Mouse (Mus musculus) gastrocnemius, postnatal 36 days (tissue): ENCODE measurements around the gene Nck1. TPM values are rescaled to one million over a fixed set of nuclear protein-coding genes. Genes with fewer than 3 reads are reported as not detected.

Source experiments
- DNase-seq, 2 experiments: peaks; one replicate each; pipeline ENCODE4 v3.0.0; 2022
- intact Hi-C: fragments of 180-260 bp; cut with DNase I; formaldehyde crosslinking; loops from one replicate; pipeline ENCODE4 v1.15.1; 2025
- total RNA-seq, 2 experiments: library from RNA; stranded (reverse); gene quantifications; 2 replicates each; pipeline ENCODE4 v1.2.3; 2021

Gene Nck1
- total RNA-seq, 2 experiments from 2014 or later = 26.3 to 27.3 TPM

DNA sequence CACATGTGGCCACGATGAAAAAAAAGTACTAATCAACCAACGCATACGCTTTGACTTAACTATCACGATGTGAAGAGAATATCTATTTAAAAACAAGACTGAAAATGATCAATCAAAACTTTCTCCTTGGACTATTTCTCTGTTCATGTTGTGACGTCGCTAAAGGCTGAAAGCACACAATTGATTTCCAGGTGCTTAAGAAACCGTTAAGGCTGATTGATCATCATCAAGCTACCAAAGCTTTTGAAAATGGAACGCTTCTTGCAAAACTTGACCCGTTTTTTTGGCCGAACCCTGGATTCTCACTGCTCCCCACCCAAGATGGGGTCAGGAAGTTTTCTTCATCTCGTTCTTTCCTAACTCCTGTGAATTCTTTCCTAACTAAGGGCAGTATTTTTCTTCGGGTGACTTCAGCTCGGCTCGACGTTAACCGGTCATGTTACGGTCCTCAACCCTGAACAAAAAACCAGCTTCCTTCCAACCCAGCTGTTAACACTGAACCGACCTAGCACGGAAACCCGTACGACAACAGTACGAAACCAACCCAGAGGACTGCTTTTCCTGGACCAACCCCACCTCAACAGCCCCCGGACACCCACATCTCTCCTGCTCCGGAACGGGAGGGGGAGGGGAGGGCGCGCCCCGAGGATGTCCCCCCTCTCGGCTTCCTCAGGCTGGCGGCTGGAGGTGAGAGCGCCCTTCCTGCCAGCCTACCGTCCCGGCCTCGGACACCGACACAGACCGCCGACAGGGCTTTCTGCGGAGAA lies 803 bp downstream of the Nck1 start:
- DNase-seq = no peak
- intact Hi-C loops = loop anchor here (5.0 kb wide), 1 partner anchor 97 kb away; no protein-coding TSS in a partner anchor

DNA sequence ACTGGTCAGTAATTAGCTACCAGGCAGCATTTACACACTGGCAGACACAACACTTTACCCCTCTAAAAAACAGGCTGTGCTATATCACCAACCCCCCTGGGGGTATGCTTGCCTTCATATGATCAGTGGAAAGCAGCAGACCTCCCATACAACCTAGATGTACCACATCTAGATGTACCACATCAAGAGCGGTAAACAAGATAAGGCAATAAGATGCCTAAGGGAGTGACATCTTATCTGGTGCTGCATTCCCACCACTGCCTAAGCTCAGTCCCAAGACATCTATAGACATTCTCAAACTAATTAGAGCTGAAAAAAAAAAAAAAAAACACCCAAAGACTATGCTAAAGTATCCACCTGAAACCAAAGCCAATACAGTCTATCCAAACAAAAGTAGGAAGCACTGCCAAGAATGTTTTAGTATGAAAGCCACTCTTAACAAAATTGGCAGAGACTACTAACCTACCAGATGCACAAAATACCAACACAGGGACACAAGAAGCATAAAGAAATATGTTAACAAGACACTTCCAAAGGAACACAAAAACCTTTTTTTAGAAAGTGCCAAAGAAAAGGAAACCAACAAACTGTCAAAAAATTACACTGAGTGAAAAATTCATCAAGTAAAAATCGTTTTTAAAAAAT lies 10.2 kb downstream of the Nck1 start:
- DNase-seq = no peak
- intact Hi-C loops = no loop called here

DNA sequence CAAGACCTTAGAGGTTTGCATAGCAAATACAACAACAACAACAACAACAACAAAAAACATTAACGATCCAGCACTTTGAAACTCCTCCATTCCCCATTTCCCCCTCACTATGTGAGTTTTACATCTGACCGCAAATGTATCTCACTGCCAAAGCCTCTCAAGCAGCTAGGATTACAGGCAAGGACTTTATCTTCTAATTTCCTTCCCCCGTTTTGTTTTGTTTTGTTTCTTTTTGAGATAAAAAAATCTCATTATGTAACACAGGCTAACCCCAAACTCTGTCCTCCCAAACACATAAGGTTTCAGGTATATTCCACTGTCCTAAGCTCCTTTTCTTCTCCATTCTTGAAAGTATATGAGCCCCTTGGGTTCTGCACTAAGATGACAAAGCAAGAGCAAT lies 11.2 kb downstream of the Nck1 start:
- no peak for DNase-seq
- intact Hi-C loops = no loop called here

DNA sequence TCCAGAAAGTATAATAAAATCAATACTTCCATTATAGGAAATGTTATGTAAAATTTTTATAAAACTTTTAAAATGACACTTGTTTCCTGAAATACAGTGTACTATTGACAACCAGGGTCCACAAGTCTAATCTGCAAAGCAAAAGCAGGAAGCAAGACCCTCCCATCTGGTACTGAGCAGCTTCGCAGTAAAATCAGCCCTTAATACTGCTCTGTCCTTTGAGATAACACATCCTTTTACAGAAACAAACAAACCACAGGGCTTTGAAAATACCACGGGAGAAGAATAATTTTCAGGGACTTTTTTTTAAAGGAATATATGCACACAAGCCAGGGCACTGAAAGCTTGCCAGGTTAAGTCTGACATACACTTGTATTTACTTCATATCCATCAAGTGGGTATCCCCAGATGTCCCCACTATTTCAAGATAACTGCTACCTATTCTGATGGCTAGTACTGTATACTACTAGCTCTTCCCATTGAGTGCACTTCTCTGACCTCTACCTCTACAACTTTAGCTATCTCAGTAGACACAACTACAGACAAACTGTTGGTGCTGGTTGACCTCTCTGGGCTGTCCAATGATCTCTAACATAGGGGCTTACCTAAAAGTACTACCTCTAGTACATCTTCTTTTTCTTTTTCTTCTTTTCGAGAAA lies 13.0 kb downstream of the Nck1 start:
- intact Hi-C loops = no loop called here
- DNase-seq = no peak

DNA sequence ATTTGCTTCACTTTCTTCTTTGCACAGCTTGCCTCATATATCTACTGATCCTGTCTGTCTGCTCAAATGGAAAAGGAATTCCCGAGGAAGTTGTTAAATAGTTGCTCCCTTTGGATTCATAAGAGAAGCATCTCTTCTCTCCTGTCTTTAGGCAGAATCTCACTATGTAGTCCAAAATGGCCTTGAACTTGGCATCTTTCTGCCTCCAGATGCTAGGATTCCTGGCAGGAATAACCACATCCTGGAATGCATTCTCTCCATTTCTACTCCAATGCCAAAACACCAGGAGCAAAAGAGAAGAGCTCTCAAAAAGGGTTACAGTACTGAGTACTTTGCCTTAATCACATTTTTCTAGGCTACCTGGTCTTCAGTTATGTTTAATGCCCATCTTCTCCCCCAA lies 14.6 kb downstream of the Nck1 start:
- DNase-seq = no peak
- intact Hi-C loops = no loop called here

DNA sequence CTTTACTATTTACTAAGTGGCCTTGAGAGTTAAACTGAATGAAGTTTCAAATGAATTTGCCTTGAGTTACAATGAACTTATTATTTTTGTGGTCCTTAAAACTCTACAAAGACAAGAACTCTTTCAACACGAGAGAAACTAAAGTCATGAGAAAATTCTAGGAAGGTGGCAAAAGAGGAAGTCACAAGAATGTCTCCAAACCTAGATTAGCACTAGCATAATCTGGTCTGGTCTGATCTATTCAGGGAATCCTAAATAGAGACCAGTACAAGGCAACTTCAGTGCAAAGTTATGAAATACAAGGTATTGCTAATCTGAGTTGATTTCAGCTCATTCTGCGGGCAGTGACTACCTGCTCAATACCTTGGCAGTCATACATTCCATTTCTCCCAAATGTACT lies 20.7 kb downstream of the Nck1 start:
- intact Hi-C loops = no loop called here
- DNase-seq = no peak

DNA sequence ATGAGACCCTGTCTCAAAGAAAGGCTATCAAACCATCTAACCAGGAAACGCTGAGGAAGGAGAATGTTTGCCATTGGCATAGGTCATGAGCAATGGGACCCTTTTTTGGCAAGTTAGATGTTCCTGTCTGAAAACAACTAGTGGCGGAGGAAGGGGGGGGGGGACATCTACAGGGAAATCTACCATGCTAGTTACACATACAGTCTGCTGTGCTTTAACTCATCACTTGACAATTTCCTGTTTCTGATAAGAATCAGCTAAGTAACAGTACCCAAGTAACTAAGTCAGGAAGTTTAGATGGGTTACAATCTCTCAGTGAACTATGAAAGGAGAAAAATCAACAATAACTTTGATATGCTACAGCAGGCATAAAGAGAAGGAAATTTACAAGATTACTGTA lies 23.9 kb downstream of the Nck1 start:
- no peak for DNase-seq
- intact Hi-C loops = loop anchor here (5.0 kb wide), 1 partner anchor 395 kb away; no protein-coding TSS in a partner anchor

DNA sequence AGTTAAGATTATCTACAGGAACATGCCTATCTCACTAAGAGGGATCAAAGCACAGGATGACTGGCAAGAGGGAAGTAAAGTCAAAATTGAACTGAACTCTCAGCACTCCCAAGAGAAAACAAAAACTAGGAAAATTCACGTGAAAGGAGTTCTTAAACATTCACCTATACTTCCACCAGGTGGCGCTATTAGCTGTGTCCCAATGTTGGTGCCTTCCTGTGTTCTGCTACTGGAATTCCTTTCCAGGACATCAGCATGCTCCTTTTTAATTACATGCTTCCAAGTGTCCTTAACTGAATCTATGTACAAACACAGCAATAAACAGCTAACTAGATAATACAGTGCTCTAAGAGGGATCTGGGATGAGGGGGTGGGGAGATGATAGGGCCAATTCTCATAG lies 25.3 kb downstream of the Nck1 start:
- peak in 1 of 2 experiments; percentile 30 for DNase-seq
- intact Hi-C loops = loop anchor here (2.0 to 5.0 kb wide), 2 partner anchors 122 to 397 kb away; no protein-coding TSS in a partner anchor

DNA sequence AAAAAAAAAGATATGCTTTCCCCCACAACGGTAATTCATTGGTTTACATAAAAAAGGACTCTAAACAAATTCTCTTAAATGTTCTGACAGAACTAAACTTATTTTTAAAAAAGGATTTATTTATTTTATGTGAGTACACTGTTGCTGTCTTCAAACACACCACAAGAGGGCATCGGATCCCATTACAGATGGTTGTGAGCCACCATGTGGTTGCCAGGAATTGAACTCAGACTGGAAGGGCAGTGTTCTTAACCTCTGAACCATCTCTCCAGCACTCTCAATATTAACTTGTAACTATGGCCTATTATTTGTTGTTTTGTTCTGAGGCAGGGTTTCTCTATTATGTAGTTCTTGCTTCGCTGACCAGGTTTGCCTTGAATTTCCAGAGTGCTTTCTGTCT lies 25.9 kb downstream of the Nck1 start:
- intact Hi-C loops = loop anchor here (2.0 to 5.0 kb wide), 2 partner anchors 123 to 397 kb away; no protein-coding TSS in a partner anchor

DNA sequence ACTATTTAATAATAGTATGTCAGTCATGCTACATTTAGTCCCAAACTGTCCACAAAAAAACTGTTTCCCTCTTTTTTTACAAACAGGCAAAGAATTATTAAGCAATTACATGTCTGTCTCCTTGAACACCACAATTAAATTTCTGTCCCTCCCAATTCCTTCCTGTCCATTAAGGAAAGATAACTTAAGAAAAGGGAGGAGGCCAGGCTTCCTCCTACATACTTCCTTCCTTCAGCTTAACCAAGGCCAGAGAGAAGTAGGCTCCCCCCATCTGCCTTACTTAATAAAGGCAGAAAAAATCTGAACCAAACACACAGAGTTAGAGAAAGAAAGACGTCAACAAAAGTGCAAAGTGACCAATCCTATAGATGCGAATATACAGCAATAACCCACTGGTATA lies 38.4 kb downstream of the Nck1 start:
- DNase-seq = no peak
- intact Hi-C loops = no loop called here

More for the DNA sequence above, 25.9 kb downstream of the Nck1 start:
- DNase-seq = no peak

DNA sequence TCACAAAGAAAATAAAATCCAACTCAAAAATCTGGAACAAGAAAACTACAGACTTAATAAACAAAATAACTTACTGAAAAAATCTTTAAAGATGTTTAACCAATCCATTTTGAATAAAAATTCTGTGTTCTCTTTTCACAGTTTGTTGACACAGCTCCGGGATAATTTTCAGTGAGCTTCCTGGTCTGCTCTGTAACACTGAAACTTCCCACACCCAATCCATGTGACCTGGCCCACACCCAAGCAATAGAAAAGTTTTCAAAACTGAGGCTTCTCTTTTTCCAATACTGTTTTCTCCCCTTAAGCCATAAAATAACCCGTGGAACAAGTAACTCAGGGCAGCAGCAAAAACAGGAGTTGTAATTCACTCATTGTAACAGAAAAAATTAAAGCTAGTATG lies 39.3 kb downstream of the Nck1 start:
- peak; percentile 50 to 68 for DNase-seq
- intact Hi-C loops = no loop called here

DNA sequence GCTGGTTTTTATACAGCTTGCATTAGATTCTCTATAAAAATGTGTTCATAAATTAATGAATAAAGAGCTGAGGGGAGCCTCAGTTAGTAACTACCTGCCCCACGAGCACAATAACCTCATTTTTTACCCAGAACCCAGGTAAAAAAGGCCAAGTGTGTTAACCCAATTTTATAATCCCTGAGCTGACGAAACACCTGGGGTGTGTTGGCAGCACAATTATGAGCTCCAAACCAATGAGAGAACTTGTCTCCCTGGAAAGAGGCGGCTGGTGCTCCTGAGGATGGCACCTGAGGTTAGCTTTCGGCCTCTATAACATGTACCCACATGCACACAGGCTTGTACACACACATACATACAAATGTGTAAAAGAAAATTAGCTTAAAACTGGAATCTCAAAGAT lies 40.4 kb downstream of the Nck1 start:
- intact Hi-C loops = no loop called here
- DNase-seq = no peak

DNA sequence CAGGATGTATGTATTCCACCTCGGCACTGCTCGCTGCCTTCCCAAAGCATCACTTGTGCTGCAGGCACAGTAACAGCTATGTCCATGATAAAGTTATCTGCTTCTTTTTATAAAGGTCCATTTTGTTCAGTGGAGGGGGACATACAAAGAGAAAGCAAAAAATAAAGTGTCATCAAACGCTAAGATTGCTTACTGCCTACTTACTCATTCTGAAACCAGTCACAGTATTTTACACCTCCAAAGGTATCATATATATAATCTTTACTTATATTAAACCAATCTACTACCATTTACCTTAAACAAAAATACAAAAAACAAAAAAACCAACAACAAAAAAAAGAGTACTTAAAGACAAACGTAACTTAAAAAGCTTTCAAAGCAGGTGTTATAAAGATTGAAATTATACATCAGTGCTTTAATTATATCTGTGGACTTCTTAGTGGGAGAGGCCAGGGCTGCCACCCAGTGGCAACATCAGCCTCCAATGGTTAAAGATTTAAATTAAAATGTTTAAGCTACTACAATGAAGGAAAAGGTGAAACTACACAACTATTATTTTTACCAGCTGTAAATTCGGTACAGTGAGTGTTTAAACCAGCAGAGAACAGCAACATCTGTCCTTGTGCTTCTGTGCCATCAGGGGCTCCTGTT lies 52.2 kb downstream of the Nck1 start:
- DNase-seq = no peak
- intact Hi-C loops = loop anchor here (1.0 kb wide), 1 partner anchor 39 kb away; no protein-coding TSS in a partner anchor

DNA sequence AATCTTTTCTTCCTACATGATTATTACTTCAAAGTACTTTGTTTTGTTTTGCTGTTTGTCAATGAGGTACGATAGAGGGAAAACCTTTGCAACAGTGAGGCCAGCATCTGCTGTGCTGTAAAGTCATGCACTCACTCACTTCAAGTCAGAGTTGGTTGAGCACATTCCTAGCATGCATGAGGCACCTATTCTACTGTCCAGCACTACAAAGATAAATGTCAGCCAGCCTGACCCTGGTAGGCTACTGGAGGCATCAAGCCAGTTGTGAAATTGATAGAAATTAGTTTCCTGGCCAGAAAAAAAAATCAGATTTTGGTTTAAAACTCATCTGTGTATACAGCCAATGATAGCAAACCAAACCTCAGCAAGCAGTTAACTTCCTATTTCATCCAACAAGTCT lies 54.5 kb downstream of the Nck1 start:
- intact Hi-C loops = no loop called here

DNA sequence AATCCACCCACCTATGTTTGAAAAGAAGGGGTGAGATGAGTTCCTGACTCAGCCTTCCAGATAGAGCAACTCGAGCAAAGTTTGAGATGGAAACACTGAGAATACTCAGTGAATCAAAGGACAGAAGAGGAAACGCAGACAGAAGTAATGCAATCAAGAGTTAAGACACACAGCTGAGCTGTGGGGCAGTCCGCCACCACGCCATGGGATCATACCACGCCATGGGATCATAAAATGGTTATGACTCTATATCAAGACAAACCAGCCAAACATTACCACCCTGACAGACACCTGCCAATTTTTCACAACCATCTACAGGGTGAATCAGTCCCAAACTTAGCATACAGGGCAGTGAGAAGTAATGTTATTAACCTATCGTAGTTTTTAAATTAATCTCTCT lies 57.0 kb downstream of the Nck1 start:
- intact Hi-C loops = no loop called here
- no peak for DNase-seq

More for the DNA sequence above, 54.5 kb downstream of the Nck1 start:
- no peak for DNase-seq

DNA sequence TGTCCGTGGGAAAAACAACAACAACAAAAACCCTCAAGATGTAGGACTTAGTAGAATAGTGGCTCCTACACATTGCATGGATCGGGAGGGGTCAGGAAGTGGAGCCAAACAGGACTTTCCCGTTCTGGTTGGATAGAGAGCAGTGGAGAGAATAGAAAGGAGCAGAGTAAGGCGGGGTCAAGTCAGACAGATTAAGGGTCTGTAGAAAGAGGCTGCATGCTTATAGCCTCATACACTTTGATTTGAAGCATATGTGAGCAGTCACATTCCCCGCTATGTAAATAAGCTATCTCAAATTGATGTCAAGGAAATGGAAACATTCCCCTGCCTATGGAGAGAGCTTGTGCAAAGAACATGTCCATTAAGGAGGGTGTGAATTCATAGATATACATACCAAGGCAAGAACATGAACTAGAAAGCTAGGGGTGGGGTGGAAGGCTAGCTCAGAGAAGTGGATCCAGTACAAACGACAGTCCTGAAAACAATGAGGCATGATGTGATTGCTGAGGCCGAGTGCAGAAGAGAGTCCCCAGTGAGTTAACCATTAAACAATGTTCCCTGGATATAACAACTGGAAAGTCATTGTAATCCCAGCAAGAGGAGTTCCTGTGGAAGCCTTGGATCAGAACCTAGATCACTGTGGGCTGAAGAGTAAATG lies 57.7 kb downstream of the Nck1 start:
- intact Hi-C loops = no loop called here
- DNase-seq = no peak

DNA sequence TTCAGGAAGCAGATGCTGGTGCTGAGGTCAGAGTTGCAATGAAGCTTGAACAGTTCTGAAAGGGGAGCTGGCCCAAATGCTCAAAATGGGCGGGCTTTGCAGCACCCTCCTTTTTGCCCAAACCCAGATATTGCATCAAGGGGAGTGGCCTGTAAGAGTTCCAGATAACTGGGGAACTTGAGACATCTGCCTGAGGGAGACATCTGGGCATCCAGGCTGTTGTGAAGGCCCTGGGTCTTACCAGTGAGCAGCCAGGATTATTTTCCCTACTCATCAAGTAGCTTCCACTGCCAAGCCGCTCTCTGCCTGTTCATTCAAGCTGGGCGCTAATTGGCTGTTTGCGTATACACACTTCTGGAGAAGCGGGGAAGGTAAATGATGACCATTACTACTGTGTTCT lies 59.5 kb downstream of the Nck1 start, which contains the start of gene Il20rb:
Gene Il20rb, minus strand, starts transcription at position 358 of the 400 bp plus-strand sequence.
- peak in 1 of 2 experiments; percentile 16 for DNase-seq
- intact Hi-C loops = no loop called here

DNA sequence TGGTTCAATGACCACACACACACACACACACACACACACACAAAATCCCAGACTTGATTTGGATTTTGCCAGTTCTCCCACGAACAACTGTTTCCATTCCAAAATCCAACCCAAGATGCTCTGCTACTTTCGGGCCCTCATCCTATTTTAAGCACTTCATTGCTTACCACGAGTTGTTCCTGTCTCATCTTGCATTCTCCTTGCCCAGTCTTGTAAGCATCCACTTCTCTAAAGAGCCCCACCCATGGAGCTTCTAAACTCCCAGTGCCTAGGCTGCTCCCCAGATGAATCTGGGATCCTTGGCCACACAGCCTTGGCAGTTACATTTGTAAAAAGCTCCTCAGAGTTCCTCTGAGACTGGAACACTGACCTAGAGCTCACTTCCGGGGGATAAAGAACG lies 62.6 kb downstream of the Nck1 start:
- no peak for DNase-seq
- intact Hi-C loops = no loop called here

DNA sequence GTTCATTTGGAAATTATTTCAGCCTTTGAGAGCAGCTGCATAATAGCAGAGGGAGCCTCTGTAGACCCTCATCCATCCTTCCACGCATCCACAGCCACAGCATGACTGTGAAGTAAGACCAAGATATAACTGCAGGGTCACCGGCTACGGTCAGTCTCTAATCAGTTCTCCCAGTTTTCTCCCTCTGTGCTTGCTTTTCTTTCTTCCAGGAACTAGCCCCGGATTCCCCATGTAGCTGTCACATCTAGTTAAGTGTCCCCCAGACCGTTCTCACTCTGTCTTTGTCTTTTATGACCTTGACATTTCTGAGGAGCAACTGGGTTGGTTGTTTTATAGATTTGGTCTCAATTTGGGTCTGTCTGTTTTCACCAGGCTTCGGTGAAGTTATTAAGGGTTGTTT lies 64.3 kb downstream of the Nck1 start:
- intact Hi-C loops = no loop called here
- no peak for DNase-seq

DNA sequence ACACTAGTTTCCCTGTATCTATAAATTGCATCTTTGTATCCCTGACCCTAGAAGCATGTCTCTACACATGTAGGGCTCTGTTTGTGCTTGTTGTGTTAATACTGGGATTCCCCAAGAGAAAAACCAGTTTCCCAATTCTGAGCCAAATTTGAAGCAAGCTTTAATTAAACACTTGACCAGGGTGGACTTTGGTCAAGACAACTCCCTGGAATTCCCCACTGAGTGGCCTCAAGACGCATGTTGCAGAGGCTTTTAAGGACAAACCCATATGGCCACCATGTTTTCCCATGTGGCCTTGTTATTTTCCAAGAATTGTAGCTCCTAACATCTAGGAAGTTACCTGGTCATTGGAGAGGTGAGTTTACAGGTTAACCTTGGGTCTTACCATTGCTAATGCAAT lies 71.9 kb downstream of the Nck1 start:
- intact Hi-C loops = no loop called here
- no peak for DNase-seq
